Mouse (Mus musculus) liver, embryonic 14.5 days (tissue): ENCODE results near the gene Armh3. TPM values are rescaled to one million over a fixed set of nuclear protein-coding genes. Genes with fewer than 3 reads are reported as not detected.

Experiments
- ATAC-seq: fragments of 200-750 bp; cut with Nextera tagmentation; 2 replicates; pipeline ENCODE4 v1.8.0; 2017; ENCODE audit warnings: moderate number of reproducible peaks, mild to moderate bottlenecking, moderate library complexity; ENCODE audit not compliant: insufficient read depth
- DNase-seq, 3 experiments: peaks; one replicate each; pipeline ENCODE4 v3.0.0-alpha.2; 2012 to 2013; ENCODE audit warnings: low read depth in 3 of 3, low spot score in 3 of 3
- H3K27ac ChIP-seq: fragments of 300-500 bp; sonication (generic); 2 replicates; pipeline ENCODE4 v1.5.1; 2014; ENCODE audit warnings: moderate library complexity, mild to moderate bottlenecking, control low read depth, inconsistent platforms
- H3K27me3 ChIP-seq: fragments of 300-500 bp; sonication (generic); 2 replicates; pipeline ENCODE4 v1.6.1; 2014; ENCODE audit warnings: mild to moderate bottlenecking, low read length, moderate library complexity; ENCODE audit not compliant: control insufficient read depth, insufficient read depth
- H3K36me3 ChIP-seq: fragments of 300-500 bp; sonication (generic); replicated peaks from 2 replicates; pipeline ENCODE4 v1.6.1; 2014; ENCODE audit warnings: low read depth; ENCODE audit not compliant: control insufficient read depth, insufficient read depth
- H3K4me1 ChIP-seq, 2 experiments: fragments of 200-500 bp in 1 of 2; fragments of 300-500 bp in 1 of 2; sonication (generic) in 1 of 2; replicated peaks; 2 replicates each; pipeline ENCODE4 v1.6.1; 2012 to 2014; ENCODE audit warnings: antibody characterized with exemption in 1 of 2, inconsistent platforms in 1 of 2, low read length in 1 of 2; ENCODE audit not compliant: control insufficient read depth in 2 of 2, insufficient read depth in 2 of 2
- H3K4me2 ChIP-seq: fragments of 300-500 bp; sonication (generic); 2 replicates; pipeline ENCODE4 v1.6.1; 2014; ENCODE audit warnings: low read depth, mild to moderate bottlenecking, control low read depth, moderate library complexity
- H3K4me3 ChIP-seq, 2 experiments: fragments of 200-500 bp in 1 of 2; fragments of 300-500 bp in 1 of 2; sonication (generic) in 1 of 2; 2 replicates each; pipeline ENCODE4 v1.5.1; 2012 to 2014; ENCODE audit warnings: low read depth in 2 of 2, low read length in 2 of 2, mild to moderate bottlenecking in 2 of 2, control low read depth in 1 of 2, inconsistent platforms in 1 of 2, moderate library complexity in 1 of 2; ENCODE audit not compliant: insufficient read depth in 1 of 2
- H3K9ac ChIP-seq: fragments of 300-500 bp; sonication (generic); replicated peaks from 2 replicates; pipeline ENCODE4 v1.6.1; 2014; ENCODE audit warnings: mild to moderate bottlenecking, control low read depth, moderate library complexity
- H3K9me3 ChIP-seq: fragments of 300-500 bp; sonication (generic); 2 replicates; pipeline ENCODE4 v1.6.1; 2016; ENCODE audit warnings: low read length, mixed read lengths; ENCODE audit not compliant: control insufficient read depth
- CTCF ChIP-seq: IDR thresholded peaks from 2 replicates; pipeline ENCODE4 v1.5.1; 2016; ENCODE audit warnings: antibody characterized with exemption, low read depth, control low read depth
- EP300 ChIP-seq: IDR thresholded peaks from 2 replicates; pipeline ENCODE4 v1.6.1; 2016; ENCODE audit warnings: antibody characterized with exemption, low read depth
- WGBS: fragments of 180-500 bp; shearing (Covaris S2); extraction: QIAGEN DNeasy Blood & Tissue Kit; methylation state at CpG from one replicate; pipeline ENCODE4 v1.1.7; 2014; ENCODE audit not compliant: insufficient replicate concordance; 5-methylcytosine and 5-hydroxymethylcytosine counted together
- polyA plus RNA-seq, 2 experiments: library from polyadenylated mRNA; depleted of rRNA in 1 of 2; stranded (reverse) in 1 of 2; unstranded in 1 of 2; fragments of >200 nt; fragmentation: Nextera tagmentation in 1 of 2; extraction: Ambion mirVana in 1 of 2; gene quantifications; 2 replicates each; pipeline versions ENCODE4 v1.2.1 to v1.2.3; 2012 to 2014

The Armh3 gene
- polyA plus RNA-seq, 2 experiments: 2.2 to 2.8 TPM

DNA sequence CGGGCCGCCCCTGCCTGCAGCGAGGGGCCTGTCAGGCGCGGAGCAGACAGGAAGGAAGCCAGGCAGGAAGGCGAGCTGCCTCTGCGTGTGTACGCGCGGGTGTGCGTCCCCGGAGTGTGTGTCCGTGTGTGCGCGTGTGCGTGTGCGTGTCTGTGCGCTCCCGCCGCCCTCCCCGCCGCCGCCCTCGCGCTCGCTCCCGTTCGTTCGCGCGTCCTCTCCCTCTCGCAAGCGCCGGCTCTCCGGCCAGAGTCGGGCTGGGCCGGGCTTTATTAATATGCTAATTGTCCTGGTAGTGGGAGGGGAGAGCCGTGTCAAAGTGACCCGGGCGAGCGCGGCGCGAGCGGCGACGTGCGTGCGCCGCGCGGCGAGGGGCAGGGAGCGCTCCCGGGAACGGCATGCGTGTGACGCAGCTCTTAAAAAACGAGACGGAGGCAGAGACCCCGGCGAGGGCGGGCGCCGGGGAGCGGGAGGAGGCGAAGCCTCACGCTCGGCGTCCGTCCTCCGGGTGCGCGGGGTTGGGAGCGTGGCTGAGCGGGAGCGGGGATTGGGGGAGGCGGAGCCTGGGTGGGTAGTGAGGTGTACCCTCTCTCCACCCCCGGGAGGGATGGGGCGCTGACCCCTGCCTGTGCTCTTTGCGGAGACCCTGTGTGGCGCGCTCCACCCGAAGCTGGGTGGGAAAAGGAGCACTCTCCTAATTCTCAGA lies 46.9 kb upstream of the Armh3 start, which contains the start of gene Ldb1:
Ldb1 (minus strand) TSS at position 222 of the 703 bp plus-strand sequence.
- Histone ChIP-seq H3K9me3 (no peaks in the 10 kb centered on the region), H3K27me3 (peaks cover 7% of the 10 kb centered on the region; the same call in 1 of the 2 replicates), H3K27ac (peak within 1 kb of the TSS; percentile 8), H3K4me3 (peak within 1 kb of the TSS; percentile 70 to 79), H3K9ac (peak within 1 kb of the TSS; percentile 73), H3K4me1 (peaks cover 33 to 47% of the 10 kb centered on the region in 2 experiments), H3K36me3 (no peaks in the 10 kb centered on the region), H3K4me2 (peak within 1 kb of the TSS; percentile 95)
- peak; percentile 72 for ATAC-seq
- TF ChIP-seq EP300 (no peak), CTCF (no peak)
- peak in 1 of 3 experiments; percentile 61 for DNase-seq
- WGBS: under 1% methylated on average over 83 of the region's 84 CpGs

DNA sequence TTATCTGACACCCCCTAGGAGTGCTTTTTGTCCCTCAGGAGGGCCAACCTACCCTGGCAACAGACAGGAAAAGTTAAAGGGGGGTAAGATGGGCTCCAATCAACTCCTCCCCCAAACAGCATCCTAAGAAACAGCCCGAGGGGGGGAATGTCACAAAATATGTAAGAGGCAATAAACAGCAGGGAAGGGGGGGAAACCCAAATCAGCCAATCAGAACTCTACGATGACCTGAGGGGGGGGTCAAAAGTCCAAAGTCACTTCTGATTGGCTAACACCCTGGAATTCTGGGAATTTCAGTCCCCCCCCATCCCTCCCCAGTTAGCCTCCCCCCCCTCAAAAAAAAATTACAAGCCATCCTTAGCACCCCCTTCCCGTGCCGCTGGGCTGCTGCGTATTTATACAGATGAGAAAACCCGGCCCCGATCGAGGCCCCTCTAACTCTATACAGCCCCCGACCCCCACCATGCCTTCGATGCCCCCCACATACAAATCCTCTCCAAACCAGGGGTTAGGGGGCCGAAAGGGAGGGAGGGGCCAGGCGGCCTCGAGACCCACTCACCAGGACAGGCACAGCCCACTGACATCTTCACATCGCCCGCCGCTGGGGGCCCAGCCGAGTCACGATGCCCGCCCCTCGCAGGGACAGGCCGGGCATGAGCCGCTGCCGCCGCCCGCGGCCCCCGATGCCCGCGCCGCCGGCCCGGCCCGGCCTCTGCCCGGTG lies 46.1 kb upstream of the Armh3 start, which contains the start of gene Pprc1:
Pprc1 (plus strand) TSS at position 616 of the 722 bp plus-strand sequence.
- peaks cover 7% of the 10 kb centered on the region; the same call in 1 of the 2 replicates for H3K27me3 ChIP-seq
- peak within 1 kb of the TSS; percentile 8 for H3K27ac ChIP-seq
- peak within 1 kb of the TSS; percentile 70 to 79 for H3K4me3 ChIP-seq
- H3K4me2 ChIP-seq: peak within 1 kb of the TSS; percentile 95
- under 1% methylated on average over 34 of the region's 34 CpGs for WGBS
- ATAC-seq (no peak), DNase-seq (no peak)
- peak within 1 kb of the TSS; percentile 73 for H3K9ac ChIP-seq
- no peak for TF ChIP-seq EP300
- H3K9me3 ChIP-seq: no peaks in the 10 kb centered on the region
- H3K36me3 ChIP-seq: no peaks in the 10 kb centered on the region
- H3K4me1 ChIP-seq: peaks cover 38 to 52% of the 10 kb centered on the region in 2 experiments

DNA sequence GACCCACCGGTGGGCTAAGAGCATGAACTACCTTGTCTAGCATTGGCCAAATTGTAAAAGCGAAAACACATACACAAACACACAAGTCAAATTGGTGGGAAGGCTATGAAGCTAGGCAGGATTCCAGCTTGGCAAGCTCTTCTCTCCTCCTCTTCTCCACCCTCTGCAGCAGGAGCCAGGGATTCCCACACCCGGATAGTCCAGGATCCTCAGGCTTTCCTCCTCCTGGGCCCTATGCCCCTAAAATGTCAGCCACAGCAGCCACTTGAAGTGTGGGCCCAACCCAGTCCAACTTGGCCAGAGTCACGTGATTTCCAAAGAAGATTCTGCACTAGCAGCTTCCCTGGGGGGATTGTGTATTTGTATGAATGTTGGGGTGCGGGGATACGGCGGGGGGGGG lies 45.1 kb upstream of the Armh3 start:
- Histone ChIP-seq H3K27me3 (peaks cover 7% of the 10 kb centered on the region; the same call in 1 of the 2 replicates), H3K9me3 (no peaks in the 10 kb centered on the region), H3K4me1 (peaks cover 38 to 52% of the 10 kb centered on the region in 2 experiments), H3K4me2 (peak overlapping the region; percentile 95), H3K27ac (peak overlapping the region; percentile 44), H3K36me3 (no peaks in the 10 kb centered on the region), H3K9ac (peak overlapping the region; percentile 7), H3K4me3 (peak overlapping the region; percentile 4 to 79; a peak in 2 of 4 replicates)
- DNase-seq (no peak), ATAC-seq (no peak)
- 56% methylated on average over 7 of the region's 7 CpGs for WGBS
- no peak for TF ChIP-seq CTCF
- TF ChIP-seq EP300: no peak

DNA sequence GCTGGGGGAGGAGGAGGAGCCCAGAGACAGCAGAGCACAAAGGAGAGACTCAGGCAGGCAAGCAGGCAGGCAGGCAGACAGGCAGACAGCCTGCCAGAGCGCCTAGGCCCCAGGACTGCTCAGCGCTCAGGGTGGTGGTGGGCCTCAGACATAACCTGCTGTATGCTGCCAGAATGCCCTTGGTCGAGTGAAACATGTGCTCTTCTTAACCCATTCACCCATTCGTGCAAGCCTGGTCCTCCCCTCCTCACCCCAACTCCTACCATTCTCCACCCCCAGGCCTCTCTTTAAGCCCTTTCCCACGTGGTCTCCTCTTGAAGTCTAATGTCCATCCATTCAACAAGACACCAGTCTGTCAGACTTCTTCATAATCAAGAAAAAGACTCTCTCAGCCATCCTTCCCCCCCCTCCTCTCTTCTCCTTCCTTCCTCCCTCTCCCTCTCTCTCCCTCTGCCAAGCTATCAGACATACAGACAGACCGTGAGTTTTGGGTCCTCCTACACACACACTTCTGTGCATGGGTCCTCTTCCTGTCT lies 44.3 kb upstream of the Armh3 start:
- 8% methylated on average over 6 of the region's 6 CpGs for WGBS
- Histone ChIP-seq H3K27me3 (peaks cover 7% of the 10 kb centered on the region; the same call in 1 of the 2 replicates), H3K27ac (peak overlapping the region; percentile 0), H3K9ac (peak overlapping the region; percentile 7), H3K9me3 (no peaks in the 10 kb centered on the region), H3K4me3 (peak overlapping the region in 1 of 2 experiments; percentile 6; a peak in 1 of 4 replicates), H3K36me3 (no peaks in the 10 kb centered on the region), H3K4me2 (peak overlapping the region; percentile 95), H3K4me1 (peaks cover 42 to 53% of the 10 kb centered on the region in 2 experiments)
- DNase-seq: no peak
- no peak for TF ChIP-seq CTCF
- no peak for TF ChIP-seq EP300
- ATAC-seq: no peak
